Mouse (Mus musculus) heart, adult 2 months (tissue): ENCODE results near the gene Armt1. TPM values are rescaled to one million over a fixed set of nuclear protein-coding genes. Genes with fewer than 3 reads are reported as not detected.

Experiments used
- DNase-seq, 2 experiments: peaks; one replicate each; pipeline ENCODE4 v3.0.0; 2021
- H3K27ac ChIP-seq: fragments of 200-600 bp; 2 replicates; pipeline ENCODE4 v1.8.1; 2022
- H3K27me3 ChIP-seq: fragments of 200-500 bp; 2 replicates; pipeline ENCODE4 v1.6.1; 2012; ENCODE audit warnings: mild to moderate bottlenecking, low read length, inconsistent platforms, mixed read lengths; ENCODE audit not compliant: control insufficient read depth, insufficient read depth
- H3K36me3 ChIP-seq: fragments of 200-500 bp; 2 replicates; pipeline ENCODE4 v1.6.1; 2012; ENCODE audit warnings: low read length, inconsistent platforms; ENCODE audit not compliant: control insufficient read depth, insufficient read depth
- H3K4me1 ChIP-seq: fragments of 200-500 bp; 2 replicates; pipeline ENCODE4 v1.6.1; 2011; ENCODE audit warnings: low read length; ENCODE audit not compliant: control insufficient read depth, insufficient read depth
- H3K4me3 ChIP-seq: fragments of 200-600 bp; 2 replicates; pipeline ENCODE4 v1.8.1; 2022
- H3K79me2 ChIP-seq: fragments of 200-500 bp; replicated peaks from 2 replicates; pipeline ENCODE4 v1.6.1; 2012; ENCODE audit warnings: mild to moderate bottlenecking, inconsistent platforms, low read length, moderate library complexity, mixed read lengths; ENCODE audit not compliant: control insufficient read depth, insufficient read depth
- H3K9ac ChIP-seq: fragments of 200-500 bp; 2 replicates; pipeline ENCODE4 v1.6.1; 2012; ENCODE audit warnings: low read depth, mild to moderate bottlenecking, control low read depth, inconsistent platforms, low read length, mixed read lengths
- CTCF ChIP-seq: fragments of 200-600 bp; IDR thresholded peaks from 2 replicates; pipeline ENCODE4 v1.8.1; 2022; ENCODE audit warnings: antibody characterized with exemption, mild to moderate bottlenecking, moderate library complexity
- EP300 ChIP-seq: fragments of 200-500 bp; IDR thresholded peaks from 2 replicates; pipeline ENCODE4 v1.6.1; 2011; ENCODE audit warnings: low read depth, low read length, control low read depth; ENCODE audit not compliant: insufficient read depth
- POLR2A ChIP-seq: fragments of 200-500 bp; IDR thresholded peaks from 2 replicates; pipeline ENCODE4 v1.6.1; 2011; ENCODE audit warnings: mild to moderate bottlenecking, low read depth, low read length, control low read depth; ENCODE audit not compliant: insufficient read depth
- WGBS: fragments of 180-500 bp; shearing (Covaris S2); methylation state at CpG from one replicate; pipeline ENCODE4 v1.1.7; 2018; 5-methylcytosine and 5-hydroxymethylcytosine counted together
- intact Hi-C: fragments of 180-260 bp; cut with DNase I; formaldehyde crosslinking; loops from one replicate; pipeline ENCODE4 v1.15.1; 2025
- polyA plus RNA-seq: library from polyadenylated mRNA; depleted of rRNA; stranded (reverse); fragments of >200 nt; gene quantifications from 2 replicates; pipeline ENCODE4 v1.2.3, GENCODE M21; 2012
- total RNA-seq, 2 experiments: library from RNA; stranded (reverse); gene quantifications; 2 replicates each; pipeline ENCODE4 v1.2.3; 2021

The Armt1 gene
- total and polyA plus RNA-seq, 3 experiments, result 6.2 to 9.4 (median 9.3) TPM

DNA sequence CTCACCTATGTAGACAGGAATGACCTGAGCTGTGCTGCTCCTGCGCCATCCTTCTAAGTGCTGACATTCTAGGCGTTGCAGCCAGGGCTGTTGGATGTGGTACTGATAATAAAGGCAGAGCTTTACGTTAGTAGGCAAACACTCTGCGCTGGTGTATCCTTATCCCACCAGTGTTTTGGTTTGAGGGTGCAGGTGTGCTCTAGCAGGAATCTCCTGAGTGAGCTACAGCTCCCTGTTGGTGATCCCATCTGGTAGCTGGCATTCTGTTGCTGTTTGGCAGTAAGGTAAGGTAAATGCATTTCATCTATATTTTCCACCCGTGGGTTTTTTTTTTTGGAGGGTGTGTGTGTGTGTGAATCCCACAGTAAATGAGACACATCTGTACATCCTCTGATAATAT lies 34.2 kb upstream of the Armt1 start:
- 83% methylated on average over 5 of the region's 5 CpGs for WGBS
- Histone ChIP-seq H3K4me1 (peaks cover 4% of the 10 kb centered on the region), H3K9ac (no peak overlapping the region), H3K4me3 (no peak overlapping the region), H3K36me3 (peaks cover 3% of the 10 kb centered on the region; the same call in 1 of the 2 replicates), H3K79me2 (peaks cover 2% of the 10 kb centered on the region), H3K27ac (no peak overlapping the region), H3K27me3 (no peaks in the 10 kb centered on the region)
- intact Hi-C loops, result no loop called here
- no peak for TF ChIP-seq CTCF
- no peak for TF ChIP-seq EP300
- no peak for TF ChIP-seq POLR2A
- DNase-seq, result no peak

DNA sequence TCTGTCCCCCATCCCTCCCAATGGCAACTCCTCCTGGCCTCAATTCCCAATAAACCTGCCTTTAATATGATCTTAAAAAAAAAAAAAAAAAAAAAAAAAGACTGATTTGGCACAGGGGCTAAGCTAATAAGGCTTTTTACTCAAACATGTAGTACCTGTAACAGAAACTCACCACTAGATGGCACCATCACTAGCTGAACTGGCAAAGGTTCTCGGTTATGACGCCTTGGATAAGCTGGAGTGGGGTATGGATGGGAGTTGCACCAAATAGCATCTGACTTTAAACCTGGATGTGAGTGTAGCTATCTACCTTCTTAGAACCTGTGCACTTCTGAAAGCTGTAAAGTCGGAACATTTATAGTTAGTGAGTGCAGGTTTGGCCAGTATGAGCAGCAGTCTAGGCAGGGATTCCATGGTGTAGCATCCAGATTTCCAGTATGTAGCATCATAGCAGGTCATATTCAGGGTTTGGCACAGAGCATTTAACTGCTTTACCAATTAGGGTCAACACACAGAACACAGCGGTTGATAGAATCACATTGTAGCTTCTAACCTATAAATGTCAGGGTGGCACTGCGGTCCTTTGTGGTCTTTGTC lies 27.3 kb upstream of the Armt1 start:
- DNase-seq, result no peak
- Histone ChIP-seq H3K4me3 (no peak overlapping the region), H3K27ac (no peak overlapping the region), H3K4me1 (peaks cover 1% of the 10 kb centered on the region; the same call in 1 of the 2 replicates), H3K36me3 (no peaks in the 10 kb centered on the region; the same call in 1 of the 2 replicates), H3K9ac (no peak overlapping the region), H3K79me2 (no peaks in the 10 kb centered on the region), H3K27me3 (no peaks in the 10 kb centered on the region)
- intact Hi-C loops, result loop anchor here (10.0 kb wide), 1 partner anchor 760 kb away; no protein-coding TSS in a partner anchor
- peak; percentile 83 for TF ChIP-seq CTCF
- TF ChIP-seq EP300, result no peak
- WGBS, result 51% methylated on average over 5 of the region's 5 CpGs

- peak in 1 of 2 experiments; percentile 21 for DNase-seq
- intact Hi-C loops, result loop anchor here (10.0 kb wide), 1 partner anchor 759 kb away; no protein-coding TSS in a partner anchor
- no peaks in the 10 kb centered on the region; the same call in 1 of the 2 replicates for H3K36me3 ChIP-seq
Observed at GRCm38 (mm10) chr10:4405511-4405910, 26.8 kb upstream of the Armt1 start.

DNA sequence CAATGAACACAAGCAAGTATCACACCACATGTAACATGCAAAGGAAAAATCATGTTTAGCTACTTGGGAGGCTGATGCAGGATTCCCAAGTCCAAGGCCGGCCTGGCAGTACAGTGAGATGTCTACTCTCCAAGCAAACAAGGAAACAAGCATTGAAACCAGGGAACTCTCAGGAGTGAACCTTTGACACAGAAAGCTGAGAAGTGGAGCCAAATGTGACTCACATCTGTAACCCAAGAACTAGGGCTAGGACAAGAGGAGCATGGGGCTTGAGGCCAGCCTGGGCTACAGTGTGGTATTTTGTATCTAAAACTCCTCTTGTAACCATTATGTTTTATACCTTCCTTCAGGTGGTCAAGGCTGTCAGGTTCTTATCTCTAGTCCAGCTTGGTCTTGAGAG lies 25.1 kb upstream of the Armt1 start:
- no peak for DNase-seq
- Histone ChIP-seq H3K27ac (no peak overlapping the region), H3K4me1 (peaks cover 1% of the 10 kb centered on the region; the same call in 1 of the 2 replicates), H3K9ac (no peak overlapping the region), H3K4me3 (no peak overlapping the region), H3K36me3 (no peaks in the 10 kb centered on the region; the same call in 1 of the 2 replicates), H3K79me2 (no peaks in the 10 kb centered on the region), H3K27me3 (no peaks in the 10 kb centered on the region)
- no peak for TF ChIP-seq POLR2A
- TF ChIP-seq EP300, result no peak
- TF ChIP-seq CTCF, result no peak
- intact Hi-C loops, result loop anchor here (10.0 kb wide), 1 partner anchor 758 kb away; no protein-coding TSS in a partner anchor
- 80% methylated on average over 1 of the region's 1 CpGs for WGBS

More at GRCm38 (mm10) chr10:4405511-4405910, 26.8 kb upstream of the Armt1 start:
- Histone ChIP-seq H3K9ac (no peak overlapping the region), H3K27ac (no peak overlapping the region), H3K79me2 (no peaks in the 10 kb centered on the region), H3K4me3 (no peak overlapping the region), H3K4me1 (peaks cover 1% of the 10 kb centered on the region; the same call in 1 of the 2 replicates), H3K27me3 (no peaks in the 10 kb centered on the region)
- 47% methylated on average over 5 of the region's 5 CpGs for WGBS
- TF ChIP-seq POLR2A (no peak), CTCF (no peak), EP300 (no peak)

DNA sequence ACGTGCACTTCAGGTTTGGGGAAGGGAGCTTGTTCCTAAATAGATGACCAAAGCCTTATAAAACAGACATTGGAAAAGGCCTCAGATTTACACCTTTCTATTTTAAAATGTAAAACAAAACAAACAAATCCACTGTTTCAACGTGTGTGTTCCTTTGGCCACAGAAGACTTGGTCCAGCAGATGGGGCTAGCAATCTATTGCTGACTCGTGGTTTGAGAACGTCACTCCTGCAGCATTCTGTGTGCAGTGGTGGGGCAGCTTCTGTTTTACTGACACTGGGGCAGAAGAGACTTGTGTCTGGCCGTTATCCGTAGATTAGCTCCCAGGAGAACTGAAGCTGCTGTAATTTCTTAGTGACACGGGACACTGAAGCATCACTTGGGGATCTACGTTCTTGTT lies 7.0 kb upstream of the Armt1 start:
- no peaks in the 10 kb centered on the region for H3K4me1 ChIP-seq
- no peaks in the 10 kb centered on the region for H3K79me2 ChIP-seq
- no peak for DNase-seq
- no peaks in the 10 kb centered on the region for H3K36me3 ChIP-seq
- H3K27ac ChIP-seq, result no peak overlapping the region
- H3K4me3 ChIP-seq, result no peak overlapping the region
- TF ChIP-seq POLR2A, result no peak
- peak; percentile 27; the same call in 1 of the 2 replicates for TF ChIP-seq CTCF
- intact Hi-C loops, result no loop called here
- 75% methylated on average over 8 of the region's 8 CpGs for WGBS
- no peak overlapping the region for H3K9ac ChIP-seq
- H3K27me3 ChIP-seq, result no peaks in the 10 kb centered on the region

DNA sequence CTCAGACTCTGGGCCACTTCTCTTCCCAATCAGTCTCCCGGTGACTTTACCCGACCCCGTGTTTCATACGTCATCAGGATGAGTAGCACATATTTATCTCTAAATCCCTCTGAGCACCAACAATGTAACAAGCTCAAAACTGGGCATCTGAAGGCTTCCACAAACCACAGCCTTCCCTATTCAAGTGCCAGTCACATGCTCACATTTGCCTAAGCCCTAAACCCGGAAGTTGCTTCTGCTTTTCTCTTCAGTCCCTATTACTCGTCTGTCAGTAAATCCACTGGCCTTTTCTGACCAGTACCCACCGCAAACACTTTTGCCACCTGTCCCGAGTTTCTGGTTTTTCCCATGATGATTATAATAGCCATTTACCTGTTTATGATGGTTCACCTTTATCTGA lies 1.9 kb upstream of the Armt1 start:
- DNase-seq, result peak in 1 of 2 experiments; percentile 21
- Histone ChIP-seq H3K27ac (no peak overlapping the region), H3K4me3 (no peak overlapping the region), H3K4me1 (peaks cover 2% of the 10 kb centered on the region; the same call in 1 of the 2 replicates), H3K27me3 (no peaks in the 10 kb centered on the region), H3K9ac (no peak overlapping the region), H3K36me3 (peaks cover 3% of the 10 kb centered on the region; the same call in 1 of the 2 replicates), H3K79me2 (no peaks in the 10 kb centered on the region)
- TF ChIP-seq EP300, result no peak
- TF ChIP-seq POLR2A, result no peak
- no peak for TF ChIP-seq CTCF
- intact Hi-C loops, result loop anchor here (5.0 kb wide), 2 partner anchors 98 to 1167 kb away; no protein-coding TSS in a partner anchor
- 84% methylated on average over 8 of the region's 8 CpGs for WGBS
